Mouse (Mus musculus) right cerebral cortex, postnatal 25 days (tissue): ENCODE results near the gene Gpr160.

Experiments
- DNase-seq: peaks from one replicate; pipeline ENCODE4 v3.0.0; 2022

Gpr160 gene

DNA sequence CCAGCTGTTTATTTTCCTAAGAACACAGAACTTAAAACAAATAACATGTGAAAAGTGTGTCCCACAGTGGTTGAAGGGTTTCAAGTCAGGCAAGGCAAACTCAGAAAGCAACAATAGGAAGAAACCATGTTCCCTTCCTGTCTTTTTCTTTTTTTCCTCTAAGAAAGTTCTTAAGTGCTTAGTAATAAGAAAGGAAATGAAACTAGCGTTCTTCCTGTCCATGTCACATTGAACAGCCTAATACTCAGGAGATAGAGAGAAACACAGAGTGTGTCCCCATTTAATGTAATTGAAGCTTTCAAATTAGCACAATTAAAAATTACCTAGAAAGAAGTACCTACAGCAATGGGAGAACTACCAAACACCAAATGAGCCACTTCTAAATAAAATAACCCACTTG, 48.9 kb downstream of the Gpr160 start:
- no peak for DNase-seq

DNA sequence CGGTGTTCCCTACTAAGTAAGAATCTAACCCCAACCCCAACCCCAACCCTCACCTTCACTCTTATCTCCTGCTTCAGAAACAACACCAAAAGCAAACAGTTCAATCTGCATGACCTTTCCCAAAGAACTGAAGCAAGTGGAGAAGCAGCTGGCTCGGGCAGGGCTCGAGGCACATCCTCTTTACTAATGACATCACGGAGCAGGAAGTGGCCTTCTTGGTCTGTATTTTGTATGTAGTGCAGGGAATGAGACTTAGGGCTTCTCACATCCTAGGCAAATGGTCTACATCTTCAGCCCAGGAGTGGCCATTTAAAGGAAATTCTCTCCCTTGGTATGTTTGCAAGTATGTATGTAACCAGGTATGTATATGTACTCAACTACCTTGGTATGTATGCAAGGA, 61.4 kb downstream of the Gpr160 start:
- DNase-seq = no peak

DNA sequence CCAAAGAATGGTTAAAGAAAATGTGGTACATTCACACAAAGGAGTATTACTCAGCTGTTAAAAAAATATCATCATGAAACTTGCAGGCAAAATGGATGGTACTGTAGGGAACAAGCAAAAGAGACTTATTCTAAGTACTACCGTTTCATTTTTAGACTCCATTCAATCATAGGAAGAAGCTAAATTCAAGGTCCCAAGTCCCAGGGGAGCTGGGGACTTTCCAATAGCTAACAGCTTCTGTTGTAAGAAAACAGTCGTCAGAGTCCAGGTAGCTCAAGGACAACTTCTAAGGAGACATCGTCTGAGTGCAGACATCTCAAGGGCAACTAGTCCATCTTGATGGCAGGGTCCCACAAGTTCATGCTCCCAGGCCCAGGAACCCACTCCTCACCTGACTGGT, 71.9 kb downstream of the Gpr160 start:
- no peak for DNase-seq

- DNase-seq = no peak
Measured at GRCm38 (mm10) chr3:30929828-30930227, 74.1 kb downstream of the Gpr160 start.

DNA sequence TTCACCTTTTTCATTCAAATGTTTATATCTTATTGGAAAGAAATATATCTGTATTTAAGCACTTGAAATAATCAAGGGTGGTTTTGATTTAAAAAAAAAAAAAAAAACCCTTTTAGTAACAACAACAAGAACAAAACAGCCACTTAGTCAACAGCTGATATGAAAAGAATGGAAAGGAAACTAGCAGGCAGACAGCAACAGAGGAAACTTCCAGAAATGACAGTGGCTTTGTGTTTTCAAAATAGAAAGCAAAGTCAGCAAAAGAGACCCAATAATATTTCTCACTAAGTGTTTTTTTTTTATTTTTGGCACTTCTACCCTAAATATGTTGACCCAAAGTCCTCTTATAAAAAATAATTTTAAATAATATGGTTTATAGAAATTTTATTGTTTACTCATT, 78.6 kb downstream of the Gpr160 start:
- DNase-seq = no peak
